Mouse (Mus musculus) bone marrow, adult 2 months (tissue): Measurements from ENCODE around the gene Ptpn11. TPM values are rescaled to one million over a fixed set of nuclear protein-coding genes. Genes with fewer than 3 reads are reported as not detected.
A peak's percentile ranks its signal among the peaks of the same experiment; 100 is the strongest.
"Not testable (repeated sequence)": the region's sequence is repeated elsewhere in the genome, so short reads cannot be mapped to it uniquely, and the experiment has no call there.

Experiments
- H3K27ac ChIP-seq: fragments of 200-500 bp; 2 replicates; pipeline ENCODE4 v1.5.1; 2012; ENCODE audit warnings: low read depth, mild to moderate bottlenecking, control low read depth, inconsistent platforms, low read length; ENCODE audit not compliant: control insufficient read depth, poor library complexity, insufficient read depth
- H3K4me1 ChIP-seq: fragments of 200-500 bp; 2 replicates; pipeline ENCODE4 v1.6.1; 2011; ENCODE audit warnings: low read length; ENCODE audit not compliant: control insufficient read depth, insufficient read depth
- H3K4me3 ChIP-seq: fragments of 200-500 bp; replicated peaks from 2 replicates; pipeline ENCODE3; 2011; ENCODE audit warnings: mild to moderate bottlenecking, low read depth, low read length, control low read depth; ENCODE audit not compliant: control insufficient read depth
- CTCF ChIP-seq: fragments of 200-500 bp; IDR thresholded peaks from 2 replicates; pipeline ENCODE4 v1.5.1; 2011; ENCODE audit warnings: low read length, control low read depth; ENCODE audit not compliant: control insufficient read depth, insufficient read depth
- POLR2A ChIP-seq: fragments of 200-500 bp; IDR thresholded peaks from 2 replicates; pipeline ENCODE4 v1.6.1; 2011; ENCODE audit warnings: low read depth, mild to moderate bottlenecking, control low read depth, low read length, borderline replicate concordance; ENCODE audit not compliant: control insufficient read depth
- WGBS: fragments of 180-500 bp; shearing (Covaris S2); methylation state at CpG from one replicate; pipeline ENCODE4 v1.1.7; 2018; 5-methylcytosine and 5-hydroxymethylcytosine counted together
- polyA plus RNA-seq: library from polyadenylated mRNA; stranded (reverse); fragments of >200 nt; gene quantifications from 2 replicates; pipeline ENCODE4 v1.2.4, GENCODE M21; 2011; ENCODE audit warnings: low replicate concordance; ENCODE audit not compliant: missing spikeins, insufficient read depth, insufficient read length

The Ptpn11 gene
- 24.4 and 33.3 TPM in 2 replicates for polyA plus RNA-seq

DNA sequence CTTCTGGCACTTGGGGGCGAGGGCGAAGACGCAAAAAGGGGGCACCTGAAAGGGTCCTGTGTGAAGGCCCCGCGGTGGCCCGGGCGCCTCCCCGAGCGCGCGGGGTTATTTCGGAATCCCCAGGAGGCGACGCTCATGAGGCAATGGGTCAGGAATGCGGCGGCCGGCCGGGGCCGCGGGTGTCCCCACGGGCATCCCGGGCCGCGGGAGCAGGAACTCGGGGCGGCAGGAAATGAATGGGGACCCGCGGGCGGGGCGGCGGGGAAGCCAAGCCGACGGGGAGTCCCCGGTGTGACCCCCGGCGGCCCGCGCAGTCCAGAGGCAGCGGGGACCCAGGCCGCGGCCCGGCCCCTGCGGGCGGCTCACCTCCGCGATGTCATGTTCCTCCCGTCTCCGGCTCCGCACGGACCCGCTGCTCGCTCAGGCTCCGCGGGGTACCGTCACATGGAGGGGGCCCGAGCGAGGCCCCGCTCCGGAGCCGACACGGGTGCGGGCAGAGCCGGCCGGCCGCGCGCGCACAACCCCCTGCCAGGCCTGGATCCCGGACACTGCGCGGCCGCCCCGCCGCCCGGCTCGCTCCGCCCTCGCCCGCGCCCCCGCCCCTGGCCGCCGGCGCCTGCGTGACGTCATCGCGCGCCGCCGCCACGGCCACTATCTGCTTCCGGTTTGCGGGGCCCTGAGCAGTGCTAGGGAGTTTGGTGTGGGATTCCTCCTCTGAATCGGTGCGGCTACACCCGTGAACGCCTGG, at the start of gene Ptpn11:
Ptpn11 (minus strand) TSS at position 562 of the 748 bp plus-strand sequence.
- TF ChIP-seq POLR2A (0 out of 2 replicates have a peak, but pooled peaks have one; percentile 53), CTCF (no peak)
- peak within 1 kb of the TSS; percentile 89 for H3K4me3 ChIP-seq
- under 1% methylated on average over 88 of the region's 98 CpGs for whole genome bisulfite sequencing
- H3K4me1 ChIP-seq = peaks cover 5% of the 10 kb centered on the region
- H3K27ac ChIP-seq = peak within 1 kb of the TSS; percentile 77

DNA sequence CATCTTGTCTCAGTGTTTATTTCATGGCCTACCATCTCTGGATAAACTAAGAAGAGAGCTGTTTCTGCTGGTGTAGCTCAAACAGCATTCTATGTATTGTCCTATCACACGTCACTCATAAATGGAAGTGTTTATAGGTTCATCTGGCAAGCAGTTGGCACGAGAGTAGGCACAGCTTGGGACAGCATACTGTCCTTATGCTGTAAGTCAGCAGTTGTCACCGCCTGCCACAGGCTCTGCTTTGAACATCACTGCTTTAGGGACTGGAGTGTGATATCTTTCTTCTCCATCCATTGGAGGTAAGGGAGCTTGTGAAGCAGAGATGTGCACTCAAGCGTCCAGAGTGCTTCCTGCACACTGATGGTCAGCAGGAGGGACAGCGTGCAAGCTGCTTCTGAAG, 48.6 kb upstream of the Ptpn11 start:
- peak overlapping the region; percentile 30; the same call in 1 of the 2 replicates for H3K27ac ChIP-seq
- TF ChIP-seq CTCF (no peak), POLR2A (no peak)
- 77% methylated on average over 5 of the region's 5 CpGs for WGBS
- H3K4me1 ChIP-seq = peaks cover 10% of the 10 kb centered on the region; the same call in 1 of the 2 replicates
- no peak overlapping the region for H3K4me3 ChIP-seq

DNA sequence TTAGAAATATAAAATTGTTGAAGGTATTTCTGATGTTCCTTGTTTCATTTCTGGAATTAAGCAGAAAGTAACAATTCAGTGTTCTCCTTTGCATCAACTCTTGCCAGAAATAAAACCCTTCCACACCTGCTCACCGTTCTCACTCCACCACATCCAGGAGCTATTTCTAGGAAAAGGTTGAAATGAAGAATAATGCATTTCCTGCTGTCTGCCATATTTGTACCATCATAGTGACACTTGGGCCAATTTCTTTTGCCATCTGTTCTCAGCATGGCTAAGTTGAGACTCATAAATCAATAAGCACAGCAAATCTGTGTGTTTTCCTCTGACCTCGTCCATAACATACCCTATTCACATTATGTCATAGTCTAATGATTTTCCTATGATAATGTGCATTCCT, 47.0 kb upstream of the Ptpn11 start:
- TF ChIP-seq CTCF = no peak
- no peak for TF ChIP-seq POLR2A
- Histone ChIP-seq H3K4me3 (no peak overlapping the region), H3K27ac (no peak overlapping the region), H3K4me1 (peaks cover 9% of the 10 kb centered on the region; the same call in 1 of the 2 replicates)
- WGBS = 90% methylated on average over 2 of the region's 2 CpGs

DNA sequence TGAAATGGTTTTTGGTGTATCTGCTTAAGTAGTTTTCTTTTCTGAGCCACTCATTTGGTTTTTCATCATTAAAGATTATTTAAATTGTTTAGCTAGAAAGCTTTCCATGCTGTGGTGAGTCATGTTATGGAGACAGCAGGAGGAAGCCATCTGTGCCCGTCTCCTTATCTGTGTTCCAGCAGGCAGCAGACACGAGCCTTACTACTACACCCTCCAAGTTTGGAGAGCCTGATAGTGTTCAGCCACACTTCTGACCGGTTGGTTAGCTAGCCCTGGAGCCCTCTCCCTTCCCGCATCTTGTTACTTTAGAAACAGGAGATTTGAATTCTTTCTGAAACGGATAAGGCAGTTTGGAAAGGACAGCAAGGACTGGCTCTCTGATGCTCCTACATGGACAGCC, 45.0 kb upstream of the Ptpn11 start:
- Histone ChIP-seq H3K4me3 (no peak overlapping the region), H3K27ac (peak overlapping the region; percentile 87), H3K4me1 (peaks cover 6% of the 10 kb centered on the region; the same call in 1 of the 2 replicates)
- 45% methylated on average over 5 of the region's 5 CpGs for WGBS
- TF ChIP-seq CTCF (no peak), POLR2A (no peak)

DNA sequence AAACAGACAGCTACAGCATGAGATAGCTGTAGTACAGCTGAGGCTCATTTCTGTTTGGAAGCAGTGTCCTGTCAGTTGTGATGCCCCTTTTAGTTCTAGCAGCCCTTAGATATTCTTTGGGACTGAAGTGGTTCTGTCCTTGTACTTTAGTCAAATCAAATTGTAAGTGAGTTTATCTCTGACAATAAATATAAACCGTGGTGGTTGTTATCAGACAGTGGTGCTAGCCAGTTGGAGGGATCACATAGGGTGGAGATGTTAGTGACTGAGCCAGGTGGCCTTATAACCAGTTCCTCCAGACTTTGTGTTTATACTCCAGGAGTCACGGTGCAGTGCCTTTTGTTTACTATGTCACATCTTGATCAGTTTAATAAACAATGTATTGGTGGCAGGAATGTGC, 42.5 kb upstream of the Ptpn11 start:
- Histone ChIP-seq H3K4me1 (peaks cover 4% of the 10 kb centered on the region), H3K27ac (peak overlapping the region; percentile 61; the same call in 1 of the 2 replicates), H3K4me3 (no peak overlapping the region)
- TF ChIP-seq CTCF = no peak
- TF ChIP-seq POLR2A = no peak
- WGBS = 60% methylated on average over 2 of the region's 2 CpGs

DNA sequence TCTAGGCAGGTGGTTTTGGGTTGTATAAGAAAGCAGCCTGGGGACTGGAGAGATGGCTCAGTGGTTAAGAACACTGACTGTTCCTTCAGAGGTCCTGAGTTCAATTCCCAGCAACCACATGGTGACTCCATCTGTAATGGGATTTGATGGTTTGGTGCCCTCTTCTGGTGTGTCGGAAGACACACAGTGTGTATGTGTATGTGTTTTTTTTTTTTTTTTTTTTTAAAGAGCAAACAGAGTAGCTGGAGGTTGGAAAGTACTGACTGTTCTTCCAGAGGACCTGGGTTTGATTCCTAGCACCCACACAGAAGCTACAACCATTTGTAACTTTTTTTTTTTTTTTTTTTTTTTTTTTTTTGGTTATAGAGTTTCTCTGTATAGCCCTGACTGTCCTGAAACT, 41.6 kb upstream of the Ptpn11 start:
- peaks cover 4% of the 10 kb centered on the region for H3K4me1 ChIP-seq
- WGBS = 88% methylated on average over 1 of the region's 1 CpGs
- no peak overlapping the region for H3K27ac ChIP-seq
- H3K4me3 ChIP-seq = no peak overlapping the region
- TF ChIP-seq POLR2A = no peak
- TF ChIP-seq CTCF = no peak

DNA sequence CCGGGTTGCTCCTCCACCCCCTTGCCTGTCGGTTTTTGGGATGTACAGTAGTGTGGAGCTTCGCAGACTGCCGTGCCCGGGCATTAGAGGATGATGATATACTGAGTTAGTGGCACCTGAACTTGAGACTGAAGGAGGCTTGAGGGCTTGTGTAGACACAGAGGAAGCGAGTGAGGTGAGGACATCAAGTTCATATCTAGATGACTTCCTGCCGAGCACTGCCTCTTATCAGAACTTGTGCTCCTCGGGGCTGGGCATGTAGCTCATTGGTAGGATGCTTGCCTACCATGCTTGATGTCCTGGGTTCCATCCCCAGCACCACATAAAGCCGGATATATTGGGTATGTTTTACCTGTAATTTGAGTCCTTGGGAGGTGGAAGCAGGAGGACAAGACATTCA, 39.6 kb upstream of the Ptpn11 start:
- Histone ChIP-seq H3K4me1 (peaks cover 4% of the 10 kb centered on the region), H3K4me3 (no peak overlapping the region), H3K27ac (no peak overlapping the region)
- no peak for TF ChIP-seq CTCF
- no peak for TF ChIP-seq POLR2A
- 55% methylated on average over 9 of the region's 9 CpGs for WGBS

DNA sequence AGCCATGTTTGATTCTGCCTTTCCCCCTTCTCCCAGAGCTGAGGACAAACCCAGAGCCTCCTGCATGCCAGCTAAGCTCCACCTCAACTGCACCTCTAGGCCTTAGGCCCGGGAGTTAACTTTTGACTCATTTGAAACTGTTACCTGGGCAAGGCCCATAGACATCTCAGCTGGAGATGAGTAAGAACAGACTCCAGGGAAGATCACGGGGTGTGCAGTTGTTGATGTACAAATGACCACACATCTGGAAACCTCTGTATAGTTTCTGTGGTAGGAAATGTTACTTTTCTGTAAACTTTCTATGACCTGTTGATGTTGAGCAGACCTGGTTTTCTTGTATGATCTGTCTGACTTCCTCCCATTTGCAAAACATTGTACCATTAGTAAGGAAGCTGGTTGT, 38.0 kb upstream of the Ptpn11 start:
- Histone ChIP-seq H3K4me3 (no peak overlapping the region), H3K4me1 (peaks cover 4% of the 10 kb centered on the region), H3K27ac (no peak overlapping the region)
- TF ChIP-seq CTCF = no peak
- no peak for TF ChIP-seq POLR2A
- WGBS = 89% methylated on average over 2 of the region's 2 CpGs

DNA sequence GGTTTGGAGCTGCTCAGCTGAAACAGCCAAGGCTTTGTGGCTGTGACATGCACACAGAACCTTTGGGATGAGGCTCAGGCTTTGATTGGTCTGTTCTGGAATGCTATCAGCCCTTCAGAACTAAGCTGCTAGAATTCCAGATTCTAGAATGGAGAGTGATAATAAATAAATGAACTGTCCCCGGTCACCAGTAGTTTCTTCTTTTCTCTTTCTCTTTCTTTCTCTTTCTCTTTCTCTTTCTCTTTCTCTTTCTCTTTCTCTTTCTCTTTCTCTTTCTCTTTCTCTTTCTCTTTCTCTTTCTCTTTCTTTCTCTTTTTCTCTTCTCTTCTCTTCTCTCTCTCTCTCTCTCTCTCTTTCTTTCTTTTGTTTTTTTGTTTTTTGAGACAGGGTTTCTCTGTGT, 36.1 kb upstream of the Ptpn11 start:
- H3K4me1 ChIP-seq, H3K4me3 ChIP-seq, H3K27ac ChIP-seq: not testable (repeated sequence)
- WGBS = 85% methylated on average over 1 of the region's 1 CpGs
